Mouse (Mus musculus) CH12.LX (cell line): ENCODE results near the gene Slc6a3. TPM values are rescaled to one million over a fixed set of nuclear protein-coding genes. Genes with fewer than 3 reads are reported as not detected.

Experiments used
- DNase-seq: peaks from one replicate; pipeline ENCODE4 v3.0.0-alpha.2; 2013; ENCODE audit errors: extremely low read depth
- H3K27ac ChIP-seq: 2 replicates; pipeline ENCODE4 v1.5.1; 2012; ENCODE audit warnings: low read depth, mild to moderate bottlenecking, control low read depth, moderate library complexity; ENCODE audit not compliant: insufficient read depth
- H3K27me3 ChIP-seq: replicated peaks from 2 replicates; pipeline ENCODE3; 2012; ENCODE audit warnings: inconsistent platforms
- H3K36me3 ChIP-seq, 2 experiments: replicated peaks in 1 of 2; 2 replicates each; pipeline versions ENCODE3 to v1.6.1; 2012; ENCODE audit warnings: inconsistent platforms in 1 of 2, low read length in 1 of 2, mild to moderate bottlenecking in 1 of 2, mixed read lengths in 1 of 2, moderate library complexity in 1 of 2; ENCODE audit not compliant: control insufficient read depth in 1 of 2, insufficient read depth in 1 of 2
- H3K4me1 ChIP-seq, 2 experiments: 2 replicates each; pipeline ENCODE4 v1.6.1; 2012; ENCODE audit warnings: inconsistent platforms in 1 of 2, moderate library complexity in 1 of 2; ENCODE audit not compliant: insufficient read depth in 2 of 2, control insufficient read depth in 1 of 2
- H3K4me2 ChIP-seq: 2 replicates; pipeline ENCODE4 v1.6.1; 2012; ENCODE audit warnings: low read depth, mild to moderate bottlenecking, control low read depth; ENCODE audit not compliant: poor library complexity, insufficient read depth, severe bottlenecking
- H3K4me3 ChIP-seq, 3 experiments: fragments of 150-350 bp in 1 of 3; sonication (generic) in 1 of 3; replicated peaks in 1 of 3; 2 replicates each; pipeline versions ENCODE3 to v1.5.1; 2011 to 2012; ENCODE audit warnings: low read depth in 2 of 3, low read length in 2 of 3, mild to moderate bottlenecking in 2 of 3, moderate library complexity in 2 of 3, control low read depth in 1 of 3, improper control_type of control experiment in 1 of 3, inconsistent platforms in 1 of 3, mixed read lengths in 1 of 3; ENCODE audit not compliant: poor library complexity in 1 of 3
- H3K79me2 ChIP-seq: replicated peaks from 2 replicates; pipeline ENCODE4 v1.6.1; 2012; ENCODE audit warnings: mild to moderate bottlenecking, moderate library complexity; ENCODE audit not compliant: control insufficient read depth, poor library complexity, insufficient read depth, severe bottlenecking; ENCODE audit errors: extremely low read depth
- H3K9ac ChIP-seq: 2 replicates; pipeline ENCODE4 v1.6.1; 2012; ENCODE audit warnings: low read depth, mild to moderate bottlenecking, control low read depth, moderate library complexity; ENCODE audit not compliant: insufficient read depth
- H3K9me3 ChIP-seq: replicated peaks from 2 replicates; pipeline ENCODE3; 2012; ENCODE audit warnings: low read length, inconsistent platforms, mixed read lengths
- BHLHE40 ChIP-seq: IDR thresholded peaks from 2 replicates; pipeline ENCODE4 v1.6.1; 2011; ENCODE audit warnings: mild to moderate bottlenecking, low read depth, low read length, improper control_type of control experiment
- CHD1 ChIP-seq: IDR thresholded peaks from 2 replicates; pipeline ENCODE4 v1.6.1; 2012; ENCODE audit warnings: low read depth, low read length, improper control_type of control experiment, inconsistent platforms
- CHD2 ChIP-seq: IDR thresholded peaks from 2 replicates; pipeline ENCODE4 v1.6.1; 2011; ENCODE audit warnings: low read length, improper control_type of control experiment
- CTCF ChIP-seq, 2 experiments: IDR thresholded peaks in 1 of 2; conservative IDR thresholded peaks in 1 of 2; 2 replicates each; pipeline ENCODE4 v1.5.1; 2011 to 2012; ENCODE audit warnings: low read depth in 2 of 2, low read length in 2 of 2, improper control_type of control experiment in 1 of 2, inconsistent platforms in 1 of 2, mild to moderate bottlenecking in 1 of 2, moderate library complexity in 1 of 2
- E2F4 ChIP-seq: IDR thresholded peaks from 2 replicates; pipeline ENCODE4 v1.6.1; 2011; ENCODE audit warnings: low read depth, low read length, improper control_type of control experiment; ENCODE audit not compliant: insufficient replicate concordance
- EP300 ChIP-seq: IDR thresholded peaks from 2 replicates; pipeline ENCODE4 v1.6.1; 2011; ENCODE audit warnings: low read length, improper control_type of control experiment
- ETS1 ChIP-seq: conservative IDR thresholded peaks from 2 replicates; pipeline ENCODE4 v1.6.1; 2012; ENCODE audit warnings: low read depth, mild to moderate bottlenecking, inconsistent platforms, low read length, improper control_type of control experiment, moderate library complexity
- GABPA ChIP-seq: IDR thresholded peaks from 2 replicates; pipeline ENCODE4 v1.6.1; 2012; ENCODE audit warnings: low read depth, low read length, improper control_type of control experiment, inconsistent platforms; ENCODE audit not compliant: insufficient replicate concordance
- KAT2A ChIP-seq: IDR thresholded peaks from 2 replicates; pipeline ENCODE4 v1.6.1; 2012; ENCODE audit warnings: low read length, improper control_type of control experiment, inconsistent platforms; ENCODE audit not compliant: insufficient replicate concordance
- MAZ ChIP-seq: IDR thresholded peaks from 2 replicates; pipeline ENCODE4 v1.6.1; 2012; ENCODE audit warnings: low read depth, mild to moderate bottlenecking, inconsistent platforms, low read length, improper control_type of control experiment, moderate library complexity
- MEF2A ChIP-seq: IDR thresholded peaks from 2 replicates; pipeline ENCODE4 v1.6.1; 2014; ENCODE audit warnings: low read depth, mild to moderate bottlenecking, inconsistent platforms, low read length, improper control_type of control experiment, borderline replicate concordance
- MXI1 ChIP-seq: IDR thresholded peaks from 2 replicates; pipeline ENCODE4 v1.6.1; 2011; ENCODE audit warnings: mild to moderate bottlenecking, low read depth, low read length, improper control_type of control experiment
- MYC ChIP-seq: IDR thresholded peaks from 2 replicates; pipeline ENCODE4 v1.6.1; 2011; ENCODE audit warnings: low read depth, mild to moderate bottlenecking, improper control_type of control experiment, low read length
- POLR2A ChIP-seq: IDR thresholded peaks from 2 replicates; pipeline ENCODE4 v1.6.1; 2011; ENCODE audit warnings: low read depth, mild to moderate bottlenecking, improper control_type of control experiment, low read length
- POLR2AphosphoS2 ChIP-seq: IDR thresholded peaks from 2 replicates; pipeline ENCODE4 v1.6.1; 2011; ENCODE audit warnings: low read depth, low read length, improper control_type of control experiment
- RAD21 ChIP-seq: IDR thresholded peaks from 2 replicates; pipeline ENCODE4 v1.6.1; 2011; ENCODE audit warnings: low read depth, mild to moderate bottlenecking, low read length, improper control_type of control experiment, moderate library complexity
- SIN3A ChIP-seq: IDR thresholded peaks from 2 replicates; pipeline ENCODE4 v1.6.1; 2012; ENCODE audit warnings: low read length, improper control_type of control experiment, inconsistent platforms
- SMC3 ChIP-seq: IDR thresholded peaks from 2 replicates; pipeline ENCODE4 v1.6.1; 2011; ENCODE audit warnings: low read depth, low read length, improper control_type of control experiment
- TBP ChIP-seq: conservative IDR thresholded peaks from 2 replicates; pipeline ENCODE4 v1.6.1; 2011; ENCODE audit warnings: low read depth, low read length, improper control_type of control experiment
- USF1 ChIP-seq: IDR thresholded peaks from 2 replicates; pipeline ENCODE4 v1.6.1; 2014; ENCODE audit warnings: low read depth, mild to moderate bottlenecking, inconsistent platforms, low read length, improper control_type of control experiment
- ZNF384 ChIP-seq: IDR thresholded peaks from 2 replicates; pipeline ENCODE4 v1.6.1; 2012; ENCODE audit warnings: low read depth, low read length, improper control_type of control experiment, inconsistent platforms
- dilution Hi-C: fragments of 300-500 bp; cut with MboI; formaldehyde crosslinking; loops from 2 replicates; pipeline ENCODE4 v1.14.3; 2020; ENCODE audit warnings: low sequenced_read_pairs; ENCODE audit not compliant: extremely low pct_unique_long_range_greater_than_20kb, extremely low pct_ligation_motif_present
- in situ Hi-C: fragments of 300-500 bp; cut with MboI; formaldehyde crosslinking; loops from 3 replicates; pipeline ENCODE4 v1.14.3; 2019; ENCODE audit warnings: low sequenced_read_pairs, low pct_ligation_motif_present, low pct_unique_long_range_greater_than_20kb, mixed read lengths
- polyA plus RNA-seq: library from polyadenylated mRNA; unstranded; fragments of >175 nt; gene quantifications from 2 replicates; pipeline ENCODE4 v1.2.1, GENCODE M21; 2012; ENCODE audit warnings: low read depth; ENCODE audit not compliant: insufficient read length
- total RNA-seq, 2 experiments: library from RNA; depleted of rRNA; stranded (reverse); fragments of 300-350 nt in 1 of 2; fragments of >200 nt in 1 of 2; gene quantifications; 2 replicates each; pipeline ENCODE4 v1.2.3; 2012 to 2014

Gene Slc6a3
- total and polyA plus RNA-seq, 3 experiments: not detected

GRCm38 (mm10) chr13:73620637-73621036 lies 84.1 kb downstream of the Slc6a3 start:
- dilution Hi-C loops (no loop called here), in situ Hi-C loops (loop anchor here (10.0 kb wide), 1 partner anchor 106 kb away; no protein-coding TSS in a partner anchor)
- no peak for TF ChIP-seq EP300
- TF ChIP-seq POLR2AphosphoS2: no peak
- TF ChIP-seq ETS1: no peak
- no peak for TF ChIP-seq SIN3A
- no peak for TF ChIP-seq CHD2
- TF ChIP-seq KAT2A: no peak
- no peak for TF ChIP-seq MAZ
- TF ChIP-seq MYC: peak; percentile 56; the same call in 1 of the 2 replicates
- TF ChIP-seq ZNF384: peak; percentile 86
- TF ChIP-seq GABPA: no peak
- no peak for TF ChIP-seq BHLHE40
- no peak for TF ChIP-seq E2F4
- TF ChIP-seq CTCF (conservative IDR thresholded peaks at IDR 0.05 in 1 of 2, IDR thresholded peaks at IDR 0.05 in 1 of 2; ENCODE audit: low read depth in 2 of 2, low read length in 2 of 2): peak; percentile 40 to 71; a peak in 3 of 4 replicates
- TF ChIP-seq RAD21: peak; percentile 7
- TF ChIP-seq SMC3: peak; percentile 28
- no peak for TF ChIP-seq POLR2A
- TF ChIP-seq TBP: no peak
- no peak for TF ChIP-seq USF1
- Histone ChIP-seq H3K4me1 (no peaks in the 10 kb centered on the region), H3K27me3 (no peaks in the 10 kb centered on the region), H3K79me2 (no peaks in the 10 kb centered on the region), H3K4me3 (no peak overlapping the region), H3K4me2 (no peak overlapping the region), H3K36me3 (peaks cover 56 to 70% of the 10 kb centered on the region in 2 experiments), H3K9me3 (no peaks in the 10 kb centered on the region), H3K27ac (no peak overlapping the region), H3K9ac (no peak overlapping the region)
- peak; percentile 56 for DNase-seq

- peak overlapping the region in 2 of 3 experiments; percentile 19 to 71 for H3K4me3 ChIP-seq
- H3K27me3 ChIP-seq: no peaks in the 10 kb centered on the region
- H3K4me2 ChIP-seq: no peak overlapping the region; the same call in 1 of the 2 replicates
- H3K36me3 ChIP-seq: peaks cover 4 to 40% of the 10 kb centered on the region in 2 experiments
- peaks cover 15 to 42% of the 10 kb centered on the region in 2 experiments for H3K4me1 ChIP-seq
- H3K27ac ChIP-seq: no peak overlapping the region
- in situ Hi-C loops: loop anchor here (10.0 kb wide), 1 partner anchor 112 kb away; no protein-coding TSS in a partner anchor
- no peaks in the 10 kb centered on the region for H3K79me2 ChIP-seq
- TF ChIP-seq CHD1: no peak
- no peak for TF ChIP-seq MXI1
- no peak for TF ChIP-seq POLR2AphosphoS2
- TF ChIP-seq SMC3: no peak; the same call in 1 of the 2 replicates
- TF ChIP-seq EP300: no peak
- no peak for TF ChIP-seq MEF2A
- TF ChIP-seq POLR2A: no peak
- dilution Hi-C loops: no loop called here
- no peak overlapping the region for H3K9ac ChIP-seq
- DNase-seq: no peak
- no peaks in the 10 kb centered on the region for H3K9me3 ChIP-seq
Observed at GRCm38 (mm10) chr13:73626410-73626744, 89.8 kb downstream of the Slc6a3 start.
